Mouse (Mus musculus) layer of hippocampus, adult 2 months (tissue): ENCODE measurements around the gene Rtraf. TPM values are rescaled to one million over a fixed set of nuclear protein-coding genes. Genes with fewer than 3 reads are reported as not detected.
"Not testable (repeated sequence)": the region's sequence is repeated elsewhere in the genome, so short reads cannot be mapped to it uniquely, and the experiment has no call there.

ENCODE experiments used
- DNase-seq, 2 experiments: peaks; one replicate each; pipeline ENCODE4 v3.0.0; 2022; ENCODE audit warnings: low spot score in 2 of 2
- H3K27ac ChIP-seq: fragments of 200-600 bp; 2 replicates; pipeline ENCODE4 v1.8.1; 2022
- H3K4me3 ChIP-seq: fragments of 200-600 bp; 2 replicates; pipeline ENCODE4 v1.8.1; 2022; ENCODE audit warnings: mild to moderate bottlenecking
- CTCF ChIP-seq: fragments of 200-600 bp; conservative IDR thresholded peaks from 2 replicates; pipeline ENCODE4 v1.8.1; 2022; ENCODE audit warnings: antibody characterized with exemption, mild to moderate bottlenecking, moderate library complexity
- long read RNA-seq, 2 experiments: library from polyadenylated mRNA; stranded (forward); transcript quantifications; one replicate each; pipeline ENCODE4 v2.0.0; 2021; ENCODE audit warnings: borderline mapping rate in 2 of 2
- total RNA-seq, 2 experiments: library from RNA; stranded (reverse); gene quantifications; 2 replicates each; pipeline ENCODE4 v1.2.3; 2021

Gene Rtraf
- 10 to 100 TPM; 51.5 to 56.4 TPM for total RNA-seq
- long read RNA-seq, experiment 1, transcript Rtraf-201 (8 exons, 1,562 nt) = major isoform, 45 of 120 reads
- long read RNA-seq, experiment 1, partial matches to known transcripts = 0 of 120 reads
- long read RNA-seq, experiment 1, other reads (novel, unspliced or antisense) = 75 of 120 reads
- long read RNA-seq, experiment 2, transcript Rtraf-201 (8 exons, 1,562 nt) = major isoform, 65 of 132 reads
- long read RNA-seq, experiment 2, partial matches to known transcripts = 1 of 132 reads
- long read RNA-seq, experiment 2, other reads (novel, unspliced or antisense) = 66 of 132 reads

DNA sequence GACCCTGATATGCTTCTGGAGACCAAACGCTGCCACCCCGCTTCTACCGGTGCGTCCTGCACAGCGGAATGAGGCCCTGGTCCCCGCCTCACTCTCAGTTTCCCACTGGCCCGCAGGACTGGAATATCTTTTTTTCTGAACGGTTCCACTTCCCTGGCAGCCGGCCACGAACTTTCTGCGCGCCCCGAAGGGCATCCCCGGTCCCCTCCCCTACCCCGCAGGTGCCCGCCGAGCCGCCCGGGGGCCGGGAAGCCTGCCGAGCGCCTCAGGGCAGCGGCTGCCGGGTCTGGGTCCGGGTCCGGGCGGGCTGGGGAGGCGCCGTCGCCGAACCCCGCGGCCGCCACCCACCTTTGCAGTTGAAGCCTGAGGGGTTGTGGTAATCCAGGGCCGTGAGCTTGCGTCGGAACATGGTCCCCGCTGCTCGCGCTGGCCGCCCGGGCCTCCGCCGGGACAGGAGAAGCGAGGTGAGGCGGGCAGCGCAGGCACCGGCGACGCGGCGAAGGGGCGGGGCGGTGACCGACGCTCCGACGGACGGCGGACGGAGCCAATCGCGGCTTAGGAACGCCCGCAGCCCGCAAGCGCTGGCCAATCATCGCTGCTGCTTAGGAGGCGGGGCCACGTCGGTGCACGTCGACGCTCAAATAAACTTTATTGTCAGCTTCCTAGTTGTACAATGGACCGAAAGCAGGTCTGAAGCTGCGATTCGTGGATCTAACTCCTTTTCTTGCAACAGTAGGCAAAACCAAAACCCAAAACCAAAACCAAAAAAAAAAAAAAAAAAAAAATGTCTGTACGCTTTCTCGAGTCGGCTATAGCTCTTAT, at the start of gene Rtraf:
TSS of gene Rtraf (minus strand) at position 504 of the 822 bp plus-strand sequence.
- peak; percentile 90 to 92 for DNase-seq
- peak within 1 kb of the TSS; percentile 88 for H3K4me3 ChIP-seq
- H3K27ac ChIP-seq = peak within 1 kb of the TSS; percentile 90
- TF ChIP-seq CTCF = no peak

DNA sequence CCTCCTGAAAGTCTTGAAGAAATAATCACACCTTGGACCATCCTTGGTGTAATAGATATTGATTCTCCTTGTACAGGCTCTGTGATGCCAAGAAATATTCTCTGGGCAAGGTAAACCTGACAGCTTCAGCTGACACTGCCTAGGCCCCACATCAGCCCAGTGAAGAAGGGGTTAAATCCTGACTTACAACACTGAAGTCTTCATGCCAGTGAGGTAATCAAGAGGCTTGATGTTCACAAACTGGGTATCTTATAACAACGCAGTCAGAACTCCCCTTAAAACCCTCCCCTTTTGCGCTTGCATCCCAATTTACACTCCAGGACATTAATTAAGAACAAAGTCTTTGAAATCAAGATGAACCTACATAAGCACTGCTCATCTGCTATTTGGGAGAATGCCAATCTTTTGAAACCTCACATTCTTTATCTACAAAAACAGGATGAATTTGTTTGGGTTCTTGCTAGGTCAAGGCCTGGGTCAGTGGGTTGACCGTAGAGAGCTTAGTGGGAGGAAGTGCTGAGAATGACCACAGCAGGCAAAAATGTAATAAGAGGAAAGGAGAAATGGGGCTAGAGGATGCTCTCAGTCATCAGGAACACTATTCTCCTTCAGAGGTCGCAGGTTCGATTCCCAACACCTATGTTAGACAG, 43.8 kb upstream of the Rtraf start:
- Histone ChIP-seq H3K27ac (peak overlapping the region; percentile 10; the same call in 1 of the 2 replicates), H3K4me3 (no peak overlapping the region)
- DNase-seq = no peak
- TF ChIP-seq CTCF = no peak

DNA sequence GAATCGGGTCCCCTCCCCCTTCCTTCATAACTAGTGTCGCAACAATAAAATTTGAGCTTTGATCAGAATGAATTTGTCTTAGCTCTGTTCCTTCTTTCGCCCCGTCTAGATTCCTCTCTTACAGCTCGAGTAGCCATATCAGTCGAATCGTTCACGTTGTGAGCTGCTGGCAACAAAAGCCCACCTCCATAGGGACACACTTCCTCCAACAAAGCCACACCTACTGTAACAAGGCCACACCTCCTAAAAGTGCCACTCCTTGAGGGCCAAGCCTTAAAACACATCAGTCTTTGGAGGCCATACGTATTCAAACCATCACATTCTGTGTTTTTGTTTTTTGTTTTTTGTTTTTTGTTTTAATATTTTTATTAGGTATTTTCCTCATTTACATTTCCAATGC, 41.5 kb upstream of the Rtraf start:
- not testable (repeated sequence) for DNase-seq, H3K4me3 ChIP-seq, H3K27ac ChIP-seq

DNA sequence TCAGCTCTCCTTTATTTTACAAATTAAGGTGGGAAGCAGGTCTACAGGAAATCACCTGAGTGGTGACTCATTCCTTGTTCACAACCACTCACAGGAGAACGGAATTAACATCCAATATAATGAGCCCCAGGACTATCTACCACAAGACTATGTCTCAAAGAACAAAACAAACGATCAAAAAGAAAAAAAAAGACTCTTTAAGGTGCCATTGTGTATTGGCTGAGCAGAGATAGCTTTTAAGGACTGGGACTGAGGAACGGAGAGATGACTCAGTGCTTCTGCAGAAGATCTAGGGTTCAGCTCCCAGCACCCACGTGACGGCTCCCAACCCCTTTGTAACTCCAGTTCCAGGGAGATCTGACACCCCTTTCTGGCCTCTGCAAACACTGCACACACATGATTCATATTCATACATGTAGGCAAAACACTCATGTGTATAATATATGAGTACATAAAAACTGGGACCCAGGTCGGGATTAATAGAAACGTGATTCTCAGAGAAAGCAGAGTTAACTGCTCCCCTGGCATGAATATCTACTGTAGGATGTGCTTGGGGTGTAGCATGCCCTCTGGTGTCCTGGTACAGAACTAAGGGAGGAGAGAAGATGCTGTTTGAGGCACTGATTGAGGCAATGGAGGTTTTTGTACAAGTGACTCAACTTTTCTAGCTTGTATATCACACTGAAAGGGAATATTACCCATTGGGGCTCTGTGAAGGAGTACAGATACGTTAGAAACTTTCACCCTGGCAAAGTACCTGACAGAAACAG, 37.9 kb upstream of the Rtraf start:
- H3K4me3 ChIP-seq = no peak overlapping the region

DNA sequence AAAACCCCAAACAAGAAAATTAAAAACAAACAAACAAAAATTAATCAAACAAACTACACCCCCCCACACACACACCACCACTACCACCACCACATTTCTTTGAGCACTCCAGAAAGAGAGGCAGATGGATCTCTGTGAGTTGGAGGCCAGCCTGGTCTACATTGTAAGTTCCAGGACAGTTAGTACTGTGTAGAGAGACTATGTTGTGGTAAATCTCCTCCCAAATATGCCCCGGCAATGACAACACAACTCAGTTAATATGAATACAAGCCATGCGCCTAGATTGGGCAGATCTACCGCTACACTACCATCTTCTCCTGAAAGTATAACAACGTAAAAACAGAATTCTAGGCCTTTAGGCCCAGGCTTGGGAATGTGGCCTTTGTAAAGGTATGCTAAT, 36.7 kb upstream of the Rtraf start:
- H3K4me3 ChIP-seq = no peak overlapping the region
- H3K27ac ChIP-seq = no peak overlapping the region
- TF ChIP-seq CTCF = no peak
- no peak for DNase-seq

More for the DNA sequence above, 37.9 kb upstream of the Rtraf start:
- no peak overlapping the region for H3K27ac ChIP-seq
- no peak for DNase-seq
- peak; percentile 62 for TF ChIP-seq CTCF

DNA sequence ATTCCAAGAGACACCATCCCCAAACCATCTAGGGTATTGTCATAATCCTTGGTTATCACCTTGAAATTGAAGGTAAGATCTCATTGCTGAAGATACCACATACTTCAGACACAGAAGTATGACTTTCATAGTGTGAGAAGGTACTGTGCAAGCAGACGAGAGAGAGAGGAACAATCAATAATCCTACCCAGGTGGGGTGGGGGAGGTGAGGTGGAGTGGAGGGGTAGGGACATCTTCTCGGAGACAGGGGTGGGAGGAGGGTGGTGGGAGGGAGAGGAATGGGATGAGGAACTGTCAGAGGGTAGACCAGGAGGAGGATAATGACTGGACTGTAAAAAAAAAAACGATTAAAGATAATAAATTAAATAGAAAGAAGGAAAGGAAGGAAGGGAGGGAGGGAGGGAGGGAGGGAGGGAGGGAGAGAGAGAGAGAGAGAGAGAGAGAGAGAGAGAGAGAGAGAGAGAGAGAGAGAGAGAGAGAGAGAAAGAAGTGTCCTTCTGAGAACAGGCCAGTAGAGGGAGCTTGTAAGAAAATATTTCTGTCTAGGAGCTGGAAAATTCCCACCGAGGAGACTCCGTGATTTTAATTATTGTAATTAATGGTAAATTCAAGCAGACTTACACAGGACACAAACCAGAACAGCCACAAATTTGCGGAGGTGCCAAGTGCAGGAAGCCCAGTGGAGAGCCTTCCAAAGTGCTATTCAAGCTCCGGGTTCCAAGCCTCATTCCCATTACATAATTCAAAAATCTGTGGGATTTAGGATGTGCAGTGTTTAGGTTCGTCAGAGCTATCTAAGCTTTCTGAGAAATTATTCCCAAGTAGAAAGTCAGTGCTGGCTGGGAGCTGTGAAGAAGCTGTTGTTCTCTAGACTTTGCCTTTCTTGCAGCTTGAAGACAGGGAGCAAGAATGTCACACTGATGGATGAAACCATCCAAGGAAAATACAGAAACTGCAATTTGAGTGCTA, 35.5 kb upstream of the Rtraf start:
- TF ChIP-seq CTCF = peak; percentile 72
- H3K27ac ChIP-seq = peak overlapping the region; percentile 88
- DNase-seq = peak; percentile 33 to 63
- peak overlapping the region; percentile 49 for H3K4me3 ChIP-seq

DNA sequence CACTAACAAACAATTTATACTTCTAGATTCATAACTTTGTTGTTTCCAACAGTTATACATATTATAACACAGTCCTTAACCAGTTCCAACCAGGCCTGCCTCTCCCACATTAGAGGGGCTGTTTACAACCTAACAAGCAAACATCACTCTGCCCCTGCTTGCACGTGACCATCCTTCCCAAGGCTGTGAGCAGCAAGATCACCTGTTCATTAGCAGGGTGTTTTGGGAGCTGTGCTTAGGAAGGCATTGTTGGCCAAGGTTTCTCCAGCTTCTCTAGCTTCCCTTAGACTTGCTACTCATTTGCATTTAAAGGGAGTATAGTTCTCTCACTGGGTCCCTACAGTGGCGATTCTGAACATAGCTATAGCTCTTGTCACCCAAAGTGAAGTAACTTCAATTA, 34.7 kb upstream of the Rtraf start:
- TF ChIP-seq CTCF = no peak
- no peak for DNase-seq
- H3K4me3 ChIP-seq = no peak overlapping the region
- no peak overlapping the region for H3K27ac ChIP-seq

DNA sequence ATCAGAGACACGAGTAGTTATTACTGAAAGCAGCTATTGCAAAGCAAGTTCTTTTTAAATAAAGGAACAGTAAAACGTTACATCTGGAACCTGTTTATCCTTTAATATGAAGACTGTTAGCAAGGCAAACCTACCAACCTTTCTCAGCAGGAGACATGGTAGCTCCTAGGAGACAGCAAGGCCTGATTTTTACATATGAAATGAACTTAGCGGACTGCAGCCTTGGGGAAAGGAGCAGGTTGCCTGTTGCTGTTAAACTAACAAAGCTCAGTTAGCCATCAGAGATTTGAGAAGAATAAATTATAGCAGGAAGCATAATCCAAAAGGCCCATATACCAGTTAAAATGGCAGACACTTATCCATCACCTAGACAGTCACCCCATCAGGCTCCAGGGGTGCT, 29.8 kb upstream of the Rtraf start:
- no peak overlapping the region for H3K4me3 ChIP-seq
- DNase-seq = no peak
- no peak for TF ChIP-seq CTCF
- no peak overlapping the region for H3K27ac ChIP-seq

DNA sequence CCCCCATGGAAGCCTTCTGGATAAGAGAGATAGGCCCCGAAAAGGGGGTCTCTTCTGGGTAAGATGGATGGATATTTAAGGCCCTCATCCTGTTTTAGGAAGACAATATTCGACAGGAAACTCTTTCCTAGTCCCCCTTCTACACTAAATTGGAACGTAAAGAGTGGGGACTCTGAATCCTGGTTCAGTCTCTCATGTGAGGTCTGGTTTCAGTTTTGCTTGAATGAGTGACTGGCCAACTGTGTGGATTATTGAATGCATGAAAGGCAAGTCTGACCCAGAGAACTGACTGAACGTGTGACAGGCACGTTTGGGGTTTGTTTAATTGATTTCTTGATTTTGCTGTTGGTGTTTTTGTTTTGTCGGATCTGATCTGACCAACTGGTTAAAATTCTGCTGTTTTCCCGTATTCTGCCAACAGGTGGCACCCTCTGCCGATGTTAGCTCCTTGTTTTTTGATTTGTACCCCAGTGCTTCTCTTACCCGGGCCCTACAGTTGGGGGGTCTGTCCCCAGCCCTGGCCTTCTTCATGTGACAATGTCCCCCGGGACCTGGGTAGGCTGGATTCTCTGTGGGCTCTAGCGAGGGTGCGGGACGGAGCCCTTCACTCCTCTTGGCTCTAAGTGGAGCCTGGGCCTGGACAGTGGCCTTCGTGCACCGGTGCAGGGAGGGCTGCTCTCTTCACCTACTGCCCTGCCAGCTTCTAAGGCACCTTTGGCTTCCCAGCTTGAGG, 16.1 kb upstream of the Rtraf start:
- Histone ChIP-seq H3K4me3 (peak overlapping the region; percentile 52), H3K27ac (peak overlapping the region; percentile 61; the same call in 1 of the 2 replicates)
- peak; percentile 88 for TF ChIP-seq CTCF
- peak; percentile 58 to 82 for DNase-seq

DNA sequence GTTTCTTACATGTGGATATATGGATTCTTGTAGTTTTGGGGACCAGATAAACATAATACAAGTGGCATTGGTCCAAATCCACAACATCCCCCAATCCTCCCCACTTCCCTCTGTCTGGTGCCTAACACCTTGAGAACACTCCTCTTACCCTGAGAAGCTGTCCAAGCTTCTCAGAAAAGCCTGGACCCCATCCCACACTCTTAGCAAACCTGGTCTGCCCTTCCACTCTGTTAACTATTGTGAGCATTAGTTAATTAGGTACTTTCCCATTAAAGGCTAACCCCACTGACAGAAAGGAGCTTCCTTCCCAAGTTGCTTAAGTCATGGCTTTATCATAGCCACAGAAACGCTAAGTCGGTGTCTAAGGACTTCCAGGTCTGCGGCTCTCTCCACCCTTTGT, 12.7 kb upstream of the Rtraf start:
- H3K4me3 ChIP-seq = no peak overlapping the region
- H3K27ac ChIP-seq = no peak overlapping the region
- no peak for DNase-seq
- TF ChIP-seq CTCF = no peak

DNA sequence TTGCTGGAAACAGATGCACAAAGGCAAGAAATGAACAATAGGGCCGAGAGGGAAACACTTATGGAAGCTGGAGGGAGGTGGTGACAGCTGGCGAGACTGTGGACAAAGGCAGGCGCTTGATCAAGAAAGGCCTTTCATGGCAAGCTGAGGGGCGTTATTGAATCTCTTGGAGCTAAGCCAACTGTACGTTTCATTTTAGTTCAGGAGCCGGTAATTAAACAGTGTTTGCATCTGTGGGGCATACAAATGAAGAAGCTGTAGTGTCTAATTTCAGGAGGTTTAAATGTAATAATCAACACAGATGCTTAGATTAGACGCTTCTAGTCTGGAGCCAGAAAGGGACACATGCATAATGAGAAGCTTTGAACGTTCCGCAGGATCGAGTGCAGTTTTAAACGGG, 1.9 kb upstream of the Rtraf start:
- no peak overlapping the region for H3K4me3 ChIP-seq
- no peak for TF ChIP-seq CTCF
- H3K27ac ChIP-seq = peak overlapping the region; percentile 36; the same call in 1 of the 2 replicates
- no peak for DNase-seq
